ENCODE assay signal across 8 mouse cellular contexts in the genomic region with DNA sequence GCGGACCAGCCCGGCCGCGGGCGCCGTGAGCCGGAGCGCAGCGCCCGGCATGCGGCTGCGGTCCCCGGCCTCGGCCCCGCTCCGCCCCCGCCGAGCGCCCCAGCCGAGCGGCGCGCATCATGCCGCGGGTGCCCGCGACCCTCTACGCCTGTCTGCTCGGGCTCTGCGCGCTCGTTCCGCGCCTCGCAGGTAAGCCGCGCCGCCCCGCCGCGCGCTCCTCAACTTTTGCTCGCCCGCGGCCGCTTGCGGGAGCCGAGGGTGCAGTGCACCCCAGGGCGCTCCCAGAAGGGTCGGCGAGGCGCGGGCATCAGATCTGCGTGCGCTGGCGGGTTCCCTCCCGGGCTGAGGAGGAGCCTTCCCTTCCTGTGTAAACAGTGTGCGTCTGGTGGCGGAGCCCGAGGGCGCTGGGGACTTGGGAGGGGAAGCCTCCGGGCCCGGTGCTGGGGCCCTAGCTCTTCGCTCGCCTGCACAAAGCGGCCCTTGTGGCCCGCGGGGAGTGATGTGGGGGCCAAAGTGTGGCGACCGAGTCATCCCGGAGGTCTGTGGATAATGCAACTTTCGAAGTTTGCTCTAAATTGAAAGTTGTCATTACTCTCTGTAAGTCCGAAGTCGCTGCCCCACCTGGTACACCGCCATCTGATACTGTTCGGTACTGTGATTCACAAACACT. TPM values are rescaled to one million over a fixed set of nuclear protein-coding genes. Genes with fewer than 3 reads are reported as not detected.
A peak's percentile ranks its signal among the peaks of the same experiment; 100 is the strongest.
DNase-seq lines count a peak whose midpoint lies in the region; ATAC-seq and TF ChIP-seq lines count a peak whose summit lies in the region.

No protein-coding gene starts in this region.

- peak overlapping the region; percentile 87 for H3K9ac ChIP-seq in embryonic facial prominence, embryonic 12.5 days
- peak overlapping the region; percentile 89 for H3K9ac ChIP-seq in heart, embryonic 14.5 days (ENCODE audit: low read length)
- peak overlapping the region; percentile 85 for H3K9ac ChIP-seq in kidney, embryonic 16.5 days (replicated peaks; ENCODE audit: low read length)
- peak overlapping the region; percentile 83 for H3K9ac ChIP-seq in lung, embryonic 16.5 days (ENCODE audit: low read length)

- H3K27me3 ChIP-seq in E14TG2a.4 (ENCODE audit: insufficient read depth, low read length), result peaks cover 28% of the 10 kb centered on the region
- H3K27me3 ChIP-seq in embryonic facial prominence, embryonic 12.5 days, result no peaks in the 10 kb centered on the region
- H3K27me3 ChIP-seq in heart, embryonic 14.5 days (ENCODE audit: control insufficient read depth, insufficient read depth, low read length), result no peaks in the 10 kb centered on the region
- H3K27me3 ChIP-seq in kidney, embryonic 16.5 days (ENCODE audit: insufficient read depth, low read length), result peaks cover 6% of the 10 kb centered on the region; the same call in 1 of the 2 replicates
- peaks cover 3% of the 10 kb centered on the region; the same call in 1 of the 2 replicates for H3K27me3 ChIP-seq in lung, embryonic 16.5 days (ENCODE audit: control insufficient read depth, insufficient read depth, low read depth, low read length)

- H3K4me2 ChIP-seq in embryonic facial prominence, embryonic 12.5 days (replicated peaks), result peak overlapping the region; percentile 57
- H3K4me2 ChIP-seq in heart, embryonic 14.5 days (ENCODE audit: low read length), result peak overlapping the region; percentile 83
- H3K4me2 ChIP-seq in kidney, embryonic 16.5 days (replicated peaks; ENCODE audit: low read depth, low read length), result peak overlapping the region; percentile 87
- peak overlapping the region; percentile 94 for H3K4me2 ChIP-seq in lung, embryonic 16.5 days (ENCODE audit: low read depth, low read length)

- H3K27ac ChIP-seq in embryonic facial prominence, embryonic 12.5 days, result peak overlapping the region; percentile 91
- H3K27ac ChIP-seq in heart, embryonic 14.5 days (replicated peaks in 1 of 2; ENCODE audit: control insufficient read depth in 1 of 2, insufficient read depth in 1 of 2, low read depth in 2 of 2, low read length in 2 of 2), result peak overlapping the region; percentile 73 to 88
- peak overlapping the region; percentile 77 for H3K27ac ChIP-seq in kidney, embryonic 16.5 days (ENCODE audit: low read length)
- peak overlapping the region; percentile 79 for H3K27ac ChIP-seq in lung, embryonic 16.5 days (ENCODE audit: low read length)
- no peak overlapping the region for H3K27ac ChIP-seq in olfactory bulb, adult 2 months (ENCODE audit: insufficient read depth, low read depth, low read length)

- WGBS in embryonic facial prominence, embryonic 12.5 days, result under 1% methylated on average over 65 of the region's 76 CpGs
- under 1% methylated on average over 59 of the region's 76 CpGs for WGBS in heart, embryonic 14.5 days
- WGBS in kidney, embryonic 16.5 days, result under 1% methylated on average over 68 of the region's 76 CpGs
- WGBS in lung, embryonic 16.5 days, result under 1% methylated on average over 60 of the region's 76 CpGs
- WGBS in olfactory bulb, adult 2 months, result under 1% methylated on average over 61 of the region's 76 CpGs

- ATAC-seq in embryonic facial prominence, embryonic 12.5 days (ENCODE audit: insufficient number of reproducible peaks, insufficient read depth, low FRiP score, low TSS enrichment), result peak; percentile 44
- peak; percentile 49 for ATAC-seq in heart, embryonic 14.5 days (ENCODE audit: insufficient number of reproducible peaks, insufficient read depth, low FRiP score, low read depth)
- peak; percentile 67 for ATAC-seq in kidney, embryonic 16.5 days (ENCODE audit: low FRiP score, low TSS enrichment)
- peak; percentile 83 for ATAC-seq in lung, embryonic 16.5 days (ENCODE audit: low read depth)

- H3K4me1 ChIP-seq in E14TG2a.4 (replicated peaks; ENCODE audit: low read depth, low read length), result peaks cover 33% of the 10 kb centered on the region
- peaks cover 35% of the 10 kb centered on the region for H3K4me1 ChIP-seq in embryonic facial prominence, embryonic 12.5 days
- H3K4me1 ChIP-seq in heart, embryonic 14.5 days (ENCODE audit: control insufficient read depth in 2 of 2, insufficient read depth in 2 of 2, low read length in 2 of 2), result peaks cover 11 to 24% of the 10 kb centered on the region in 2 experiments
- H3K4me1 ChIP-seq in kidney, embryonic 16.5 days (ENCODE audit: insufficient read depth, low read length), result peaks cover 41% of the 10 kb centered on the region
- H3K4me1 ChIP-seq in lung, embryonic 16.5 days (replicated peaks; ENCODE audit: control insufficient read depth, insufficient read depth, low read length), result peaks cover 25% of the 10 kb centered on the region
- peaks cover 16% of the 10 kb centered on the region for H3K4me1 ChIP-seq in olfactory bulb, adult 2 months (ENCODE audit: control insufficient read depth, insufficient read depth, low read length)

- H3K9me3 ChIP-seq in E14TG2a.4 (ENCODE audit: low read length), result peaks cover 24% of the 10 kb centered on the region
- no peaks in the 10 kb centered on the region for H3K9me3 ChIP-seq in embryonic facial prominence, embryonic 12.5 days
- no peaks in the 10 kb centered on the region for H3K9me3 ChIP-seq in heart, embryonic 14.5 days (ENCODE audit: control insufficient read depth, low read length)
- H3K9me3 ChIP-seq in kidney, embryonic 16.5 days (ENCODE audit: low read length), result no peaks in the 10 kb centered on the region
- no peaks in the 10 kb centered on the region for H3K9me3 ChIP-seq in lung, embryonic 16.5 days (ENCODE audit: control insufficient read depth, low read length)

- peak; percentile 82 for DNase-seq in adrenal gland, adult 2 months
- DNase-seq in c-Kit-positive CD71-positive TER-119-positive erythroid progenitor cells, embryonic 14.5 days (ENCODE audit: low spot score), result no peak

- no peaks in the 10 kb centered on the region for H3K36me3 ChIP-seq in E14TG2a.4 (ENCODE audit: insufficient read depth, low read length)
- H3K36me3 ChIP-seq in embryonic facial prominence, embryonic 12.5 days, result no peaks in the 10 kb centered on the region
- H3K36me3 ChIP-seq in heart, embryonic 14.5 days (ENCODE audit: control insufficient read depth, insufficient read depth, low read length), result no peaks in the 10 kb centered on the region
- no peaks in the 10 kb centered on the region for H3K36me3 ChIP-seq in kidney, embryonic 16.5 days (ENCODE audit: insufficient read depth, low read length)
- H3K36me3 ChIP-seq in lung, embryonic 16.5 days (ENCODE audit: control insufficient read depth, insufficient read depth, low read length), result no peaks in the 10 kb centered on the region

- no peak for TF ChIP-seq POLR2A in olfactory bulb, adult 2 months (IDR thresholded peaks at IDR 0.05; ENCODE audit: insufficient read depth, low read depth, low read length)

- TF ChIP-seq CTCF in E14TG2a.4 (conservative IDR thresholded peaks at IDR 0.05; ENCODE audit: low read length), result no peak
- no peak for TF ChIP-seq CTCF in olfactory bulb, adult 2 months (IDR thresholded peaks at IDR 0.05; ENCODE audit: insufficient read depth, low read depth, low read length)

- H3K4me3 ChIP-seq in E14TG2a.4 (replicated peaks; ENCODE audit: low read length), result peak overlapping the region; percentile 93
- H3K4me3 ChIP-seq in embryonic facial prominence, embryonic 12.5 days, result peak overlapping the region; percentile 70
- H3K4me3 ChIP-seq in heart, embryonic 14.5 days (ENCODE audit: control insufficient read depth in 1 of 2, insufficient read depth in 1 of 2, low read depth in 1 of 2, low read length in 2 of 2), result peak overlapping the region; percentile 90
- H3K4me3 ChIP-seq in kidney, embryonic 16.5 days (ENCODE audit: low read length), result peak overlapping the region; percentile 75
- peak overlapping the region; percentile 94 for H3K4me3 ChIP-seq in lung, embryonic 16.5 days (ENCODE audit: low read length)
- H3K4me3 ChIP-seq in olfactory bulb, adult 2 months (ENCODE audit: insufficient read depth, low read depth, low read length), result peak overlapping the region; percentile 53

RNA-seq across cellular contexts. Expression of a gene that starts 0.5 kb away (rescaled TPM):
- total RNA-seq in adrenal gland, adult 2 months (2021), result 100 to 1,000 TPM; 187 to 222 TPM
- polyA plus RNA-seq in adrenal gland, adult 2 months (2012; rRNA removed), result 214 and 223 TPM in 2 replicates
- polyA plus RNA-seq in embryonic facial prominence, embryonic 12.5 days (2016; fragmentation: Nextera tagmentation; extraction: Ambion mirVana), result 120 and 130 TPM in 2 replicates
- polyA plus RNA-seq in heart, embryonic 14.5 days (2014; fragmentation: Nextera tagmentation; extraction: Ambion mirVana), result 87.8 and 96.2 TPM in 2 replicates
- polyA plus RNA-seq in kidney, embryonic 16.5 days (2015; fragmentation: Nextera tagmentation; extraction: Ambion mirVana), result 14.1 and 16.8 TPM in 2 replicates
- 9.8 and 10.9 TPM in 2 replicates for polyA plus RNA-seq in lung, embryonic 16.5 days (2015; fragmentation: Nextera tagmentation; extraction: Ambion mirVana)
- polyA plus RNA-seq in olfactory bulb, adult 2 months (2012; ENCODE audit: insufficient read depth, insufficient read length, low replicate concordance, missing spikeins), result not detected in 2 replicates

RNA-seq across cellular contexts. Expression of a gene that starts 36.1 kb away (rescaled TPM):
- total RNA-seq in adrenal gland, adult 2 months (2021), result not detected
- 0.06 and 0.13 TPM in 2 replicates for polyA plus RNA-seq in adrenal gland, adult 2 months (2012; rRNA removed)
- 0.17 and 0.19 TPM in 2 replicates for polyA plus RNA-seq in embryonic facial prominence, embryonic 12.5 days (2016; fragmentation: Nextera tagmentation; extraction: Ambion mirVana)
- polyA plus RNA-seq in heart, embryonic 14.5 days (2014; fragmentation: Nextera tagmentation; extraction: Ambion mirVana), result not detected in 2 replicates
- 0.06 TPM in 1 of 2 replicates, not detected in the other for polyA plus RNA-seq in kidney, embryonic 16.5 days (2015; fragmentation: Nextera tagmentation; extraction: Ambion mirVana)
- 0.05 and 0.20 TPM in 2 replicates for polyA plus RNA-seq in lung, embryonic 16.5 days (2015; fragmentation: Nextera tagmentation; extraction: Ambion mirVana)
- polyA plus RNA-seq in olfactory bulb, adult 2 months (2012; ENCODE audit: insufficient read depth, insufficient read length, low replicate concordance, missing spikeins), result not detected in 2 replicates
